Mouse (Mus musculus): ENCODE results near the gene Sema3a.

- no peak for TF ChIP-seq CTCF (IDR thresholded peaks at IDR 0.05; ENCODE audit: insufficient read depth, low read length)
- TF ChIP-seq POLR2A (IDR thresholded peaks at IDR 0.05; ENCODE audit: borderline replicate concordance, extremely low read depth, low read depth, low read length) = no peak
Measured at GRCm38 (mm10) chr5:13557257-13557656, 432.0 kb downstream of the Sema3a start.

All from lung, adult 2 months (tissue).